Mouse (Mus musculus) kidney, adult 8-10 months (tissue): ENCODE data around the gene Mospd2.

ENCODE experiments used
- DNase-seq, 2 experiments: peaks; one replicate each; pipeline ENCODE4 v3.0.0; 2022

Mospd2 gene

DNA sequence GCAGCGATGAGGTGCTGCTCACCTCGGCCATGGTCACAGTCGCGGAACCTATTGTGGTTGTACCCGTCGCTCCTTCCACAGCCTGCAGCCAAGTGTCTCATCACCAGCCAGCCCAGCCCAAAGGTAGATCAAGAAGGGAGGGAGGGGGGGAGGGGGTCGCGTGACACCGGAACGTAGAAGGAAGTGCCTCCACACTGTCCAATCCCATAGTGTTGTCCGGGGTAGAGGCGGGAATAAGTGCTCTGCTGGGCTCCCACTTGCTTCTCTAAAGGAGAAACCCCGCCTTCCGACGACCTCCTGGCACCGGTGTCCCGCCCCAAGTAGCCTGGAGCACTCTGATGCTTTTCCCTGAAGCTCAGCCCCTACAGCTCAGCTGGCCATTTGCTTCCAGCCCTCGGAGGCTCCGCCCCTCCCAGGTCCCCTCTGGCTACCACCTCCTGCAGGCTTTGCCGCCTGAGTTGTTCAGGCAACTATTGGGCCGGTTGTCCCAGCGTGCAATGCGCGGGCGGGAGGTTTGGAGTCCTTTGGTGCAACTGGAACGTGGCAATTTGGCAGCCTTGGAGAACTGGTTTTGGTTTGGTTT is at the start of gene Mospd2, which contains the start of gene Fancb:
Gene Mospd2, minus strand, starts transcription at position 183 of the 583 bp plus-strand sequence.
Gene Fancb, plus strand, starts transcription at position 400 of the 583 bp plus-strand sequence.
- DNase-seq: peak; percentile 93 to 95

DNA sequence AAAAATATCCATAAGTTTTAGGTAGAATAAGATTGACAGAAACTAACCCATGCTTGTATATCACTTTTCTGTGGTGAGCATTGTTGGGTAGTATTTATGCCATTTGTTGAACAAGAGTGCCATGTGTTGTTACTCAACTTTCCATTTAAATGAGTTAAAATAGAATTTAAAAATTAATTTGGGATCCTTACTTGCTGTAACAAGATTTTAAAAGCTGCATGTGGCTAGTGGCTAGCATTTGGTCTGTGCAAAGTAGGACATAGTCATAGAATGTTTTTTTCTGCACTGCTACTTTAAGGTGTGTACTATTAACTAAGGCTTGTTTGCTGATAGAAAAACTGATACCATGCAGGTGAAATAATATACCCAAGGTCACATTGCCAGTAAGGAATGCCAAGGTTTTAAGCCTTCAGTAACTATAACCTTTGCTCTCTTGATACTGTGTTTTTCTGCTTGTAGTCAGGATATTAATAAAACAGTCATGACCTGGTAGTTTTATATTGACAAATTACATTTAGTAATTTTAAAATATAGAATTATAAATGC is 24.7 kb upstream of the Mospd2 start, which contains the start of gene Gm17604:
Gene Gm17604, minus strand, starts transcription at position 51 of the 546 bp plus-strand sequence.
- no peak for DNase-seq

DNA sequence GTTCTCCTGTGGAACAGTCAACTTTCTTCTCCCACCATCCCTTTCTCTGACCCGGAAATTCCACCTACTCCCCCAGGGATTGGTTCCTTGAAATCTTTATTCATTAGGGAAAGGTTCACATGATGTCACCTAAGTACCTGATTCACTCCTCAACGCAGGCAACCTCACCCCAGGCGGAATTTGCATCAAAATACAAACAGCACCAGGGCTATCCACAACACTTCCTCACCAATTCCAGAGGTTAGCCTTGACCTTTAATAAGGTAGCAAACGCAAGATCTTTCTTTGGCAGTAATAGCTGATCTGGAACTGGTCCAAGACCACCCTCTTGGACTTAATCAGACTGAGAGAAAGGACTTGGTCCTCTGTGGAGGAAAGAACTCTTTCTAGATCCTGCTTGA is 23.0 kb upstream of the Mospd2 start:
- DNase-seq: no peak

DNA sequence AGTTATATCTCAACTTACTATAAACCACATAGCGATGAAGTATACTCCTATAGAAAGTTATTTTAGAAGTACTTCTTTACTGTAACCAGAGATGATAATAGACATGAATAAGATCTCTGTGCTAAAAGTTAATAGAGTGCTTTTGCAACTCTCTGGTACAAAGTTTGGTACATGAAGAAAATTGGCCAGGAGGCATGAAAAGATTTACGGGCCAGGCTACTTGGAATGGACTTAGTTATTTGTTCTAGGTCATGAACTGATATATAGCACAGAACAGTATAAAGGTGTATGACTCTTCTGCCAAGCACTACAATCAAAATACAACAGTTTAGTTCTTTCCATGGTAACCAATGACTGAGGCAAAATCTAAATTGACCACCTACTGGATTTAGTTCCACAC is 1.3 kb downstream of the Mospd2 start:
- DNase-seq: no peak

DNA sequence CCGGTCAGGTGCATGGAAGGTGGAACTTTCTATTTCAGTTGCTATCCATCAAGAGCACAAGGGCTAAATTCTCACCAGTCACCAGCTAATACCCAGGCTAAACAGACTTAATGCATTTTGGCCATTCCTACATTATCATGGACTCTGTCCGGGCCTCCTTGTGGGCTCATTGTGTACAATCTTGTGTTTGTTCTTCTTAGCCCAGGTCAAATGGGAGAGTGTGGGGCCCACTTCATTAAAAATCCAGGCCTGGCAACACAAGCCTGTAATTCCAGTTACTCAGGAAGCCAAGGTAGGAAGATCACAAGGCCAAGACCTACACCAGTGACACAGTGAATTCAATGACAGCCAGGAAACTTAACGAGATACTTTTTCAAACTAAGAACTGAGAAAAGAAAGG is 9.0 kb downstream of the Mospd2 start:
- DNase-seq: no peak

DNA sequence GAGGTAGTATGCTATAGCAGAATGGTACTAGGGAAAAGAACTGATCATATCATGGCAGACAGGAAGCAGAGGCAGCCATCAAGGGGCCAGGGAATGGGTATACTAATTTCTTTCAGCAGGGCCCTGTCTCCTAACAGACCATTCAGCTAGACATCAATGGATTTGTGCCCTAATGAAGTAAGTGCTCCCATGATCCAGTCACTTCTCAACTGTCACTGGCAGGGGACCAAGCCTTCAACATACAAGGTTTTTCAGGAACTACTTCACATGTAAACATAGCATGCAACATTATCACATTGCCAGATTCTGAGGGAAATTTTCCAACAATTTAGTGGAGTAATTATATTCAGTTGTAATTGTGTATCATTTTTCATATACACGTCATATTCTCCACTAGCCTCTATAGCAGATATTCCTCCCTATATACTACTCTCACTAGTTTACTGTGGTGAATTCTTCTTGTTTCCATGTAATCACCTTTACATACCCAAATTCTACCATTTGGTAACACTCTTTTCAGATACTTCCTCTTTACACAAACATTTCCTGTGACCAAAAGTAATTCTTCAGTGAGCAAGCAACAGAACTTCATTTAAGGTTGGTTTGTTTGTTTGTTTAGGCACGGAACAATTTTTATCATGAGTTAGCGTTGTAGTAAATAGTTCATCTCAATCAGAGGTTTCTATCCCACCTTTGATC is 14.3 kb downstream of the Mospd2 start:
- DNase-seq: no peak

DNA sequence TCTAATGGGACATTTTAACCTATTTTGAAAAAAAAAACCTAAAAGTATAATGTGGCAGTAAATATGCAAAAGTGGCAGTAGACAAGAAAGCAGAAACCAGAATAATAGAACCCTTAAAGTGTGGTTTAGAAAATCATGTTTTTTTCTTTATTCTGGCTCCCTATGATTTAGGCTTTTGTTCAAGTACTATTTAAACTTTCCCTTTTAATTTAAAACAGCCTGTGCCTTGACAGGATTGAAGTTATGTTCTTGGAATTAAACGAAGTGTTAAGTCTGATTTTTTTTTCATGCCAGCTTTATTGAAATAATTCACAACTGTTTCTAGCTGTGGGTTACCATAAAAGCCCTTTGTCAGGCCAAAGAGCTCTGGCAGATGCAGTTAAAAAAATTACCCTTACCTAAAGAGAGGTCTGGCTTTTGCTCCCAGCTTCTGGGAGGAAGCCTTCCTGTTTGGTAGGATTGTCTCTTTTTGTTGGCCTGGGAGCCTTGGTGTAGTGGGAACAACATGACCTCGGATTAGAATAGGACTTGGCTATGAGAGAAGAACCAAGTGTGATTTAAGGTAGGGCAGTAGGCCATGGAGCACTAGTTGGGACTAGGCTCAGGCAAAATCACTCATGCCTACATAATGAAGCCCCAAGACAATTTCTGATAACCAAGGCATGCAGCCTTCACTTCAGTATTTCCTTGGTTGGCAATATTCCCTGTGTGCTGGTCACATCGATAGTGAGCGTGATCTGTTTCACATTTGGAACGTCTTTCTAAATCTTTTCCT is 27.4 kb downstream of the Mospd2 start:
- peak; percentile 2 to 24 for DNase-seq

DNA sequence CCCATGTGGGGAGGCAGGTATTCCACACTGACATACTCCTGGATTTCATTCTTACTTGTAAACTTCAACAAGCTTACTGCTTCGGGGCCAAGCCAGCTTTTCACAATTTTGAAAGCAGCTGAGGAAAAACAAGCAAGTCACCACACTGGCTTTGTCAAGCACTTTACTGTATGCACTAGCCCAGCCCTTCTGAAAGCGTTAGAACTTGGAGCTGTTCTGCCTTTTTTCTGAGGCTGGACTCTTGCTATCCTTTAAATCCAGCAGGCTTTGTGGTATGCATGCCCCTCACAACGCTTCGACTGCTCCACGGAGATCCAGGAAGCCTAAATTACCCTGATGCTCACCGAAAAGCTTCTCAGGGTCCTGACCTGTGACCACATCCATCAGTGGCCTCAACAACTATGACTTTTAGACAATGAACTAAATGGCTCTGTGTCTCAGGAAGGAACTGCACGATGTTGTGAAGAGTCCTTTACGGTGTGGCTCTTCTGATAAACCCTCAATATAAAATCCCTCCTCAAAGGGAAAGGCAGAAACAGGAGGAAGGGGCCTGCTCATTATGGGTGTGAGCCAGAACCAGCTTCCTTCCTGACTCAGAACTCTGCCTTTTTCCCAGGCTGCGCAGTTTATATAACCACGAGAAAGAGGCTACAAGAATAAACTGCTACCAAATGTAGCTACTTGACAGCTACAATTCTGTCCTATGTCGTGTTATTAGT is 28.2 kb downstream of the Mospd2 start:
- DNase-seq: peak; percentile 9 to 38

DNA sequence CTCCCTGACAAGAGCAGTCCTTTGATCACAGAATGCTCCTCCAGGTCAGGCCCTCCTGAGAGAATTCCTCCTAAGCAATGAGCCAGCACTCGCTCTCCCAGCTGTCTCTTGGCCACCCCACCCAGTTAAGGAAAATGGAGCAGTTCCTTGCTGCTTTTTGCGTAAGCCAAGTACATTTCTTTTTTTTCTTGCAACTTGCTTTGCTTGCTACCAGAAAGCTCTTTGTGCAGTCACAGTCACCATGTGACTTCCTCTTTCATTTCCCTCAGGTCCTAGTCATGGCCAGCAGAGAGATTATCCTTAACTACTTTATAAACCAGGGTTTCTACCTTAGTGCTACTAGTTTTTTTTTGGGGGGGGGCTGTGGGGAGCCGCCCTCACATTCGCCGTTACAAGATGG is 38.6 kb downstream of the Mospd2 start:
- no peak for DNase-seq

DNA sequence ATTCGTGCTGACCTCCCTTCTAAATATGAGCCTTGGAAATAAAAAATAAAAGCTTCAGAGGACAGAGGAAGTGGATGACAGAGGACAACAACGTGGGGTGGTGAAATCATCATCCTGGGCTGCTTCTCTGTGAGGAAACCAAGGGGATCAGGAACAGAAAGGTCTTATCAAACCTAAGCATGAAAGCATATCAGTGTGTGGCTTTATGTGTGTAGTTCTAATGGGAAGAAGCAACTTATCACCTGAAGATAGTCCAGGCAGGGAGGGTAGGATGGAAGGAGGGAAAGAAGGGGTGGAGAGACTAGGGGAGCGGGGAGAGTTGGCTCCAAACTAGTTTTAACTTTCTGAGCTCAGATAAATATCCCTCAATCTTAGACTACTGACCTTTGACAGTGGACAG is 67.2 kb downstream of the Mospd2 start:
- no peak for DNase-seq

DNA sequence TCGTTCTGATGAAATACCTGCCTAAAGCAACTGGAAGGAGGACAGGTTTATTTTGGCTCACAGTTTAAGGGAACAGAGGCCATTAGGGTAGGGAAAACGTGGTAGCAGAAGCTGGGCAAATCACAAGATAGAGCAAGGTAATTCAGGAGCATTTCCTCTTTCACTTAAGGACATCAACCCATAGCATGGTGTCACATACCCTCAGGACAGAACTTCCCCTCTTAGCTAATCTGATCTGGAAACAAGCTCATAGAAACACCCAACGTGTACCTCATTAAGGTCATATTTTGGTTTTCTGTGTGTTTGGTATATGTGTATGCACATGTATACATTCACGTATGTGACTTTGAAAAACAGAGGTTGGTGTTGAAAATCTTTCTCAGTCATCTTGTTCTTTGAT is 68.0 kb downstream of the Mospd2 start:
- DNase-seq: no peak

DNA sequence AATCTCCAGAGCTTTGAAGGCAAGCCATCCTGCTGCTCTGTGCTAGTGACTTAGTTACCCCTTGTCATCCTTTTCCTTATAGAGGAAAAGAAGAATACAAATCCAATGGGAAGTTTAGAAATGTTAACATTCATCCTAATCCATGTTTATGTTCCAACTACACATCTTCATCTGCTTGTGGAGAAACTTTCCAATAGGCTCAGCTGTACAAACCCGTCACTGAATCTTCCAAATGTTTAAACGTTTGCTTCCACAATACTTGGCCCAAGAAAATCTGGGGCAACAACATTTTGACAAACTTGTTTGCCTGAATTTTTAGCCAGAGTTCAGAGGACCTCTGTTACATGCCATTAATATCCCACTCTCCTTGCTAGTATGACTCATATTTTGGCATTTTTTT is 78.3 kb downstream of the Mospd2 start:
- DNase-seq: no peak

DNA sequence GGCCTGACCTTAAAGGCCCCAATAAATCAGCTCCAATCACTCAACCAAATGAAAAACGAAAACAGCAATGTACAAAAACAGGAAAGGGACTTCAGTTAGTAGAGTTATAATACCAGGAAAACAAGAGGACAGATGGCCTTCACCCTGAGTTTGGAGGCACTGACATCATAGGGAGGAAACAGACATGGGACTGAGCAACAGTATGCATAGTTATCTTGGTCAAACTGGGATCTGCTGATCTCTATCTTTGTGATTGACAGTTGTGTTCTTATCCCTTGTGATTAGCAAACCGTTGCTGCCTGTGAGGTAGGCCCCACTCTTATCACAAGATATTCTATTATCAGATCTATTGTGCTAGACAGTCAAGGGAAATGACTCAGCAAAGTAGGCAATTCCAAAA is 80.4 kb downstream of the Mospd2 start:
- peak; percentile 6 to 28 for DNase-seq

DNA sequence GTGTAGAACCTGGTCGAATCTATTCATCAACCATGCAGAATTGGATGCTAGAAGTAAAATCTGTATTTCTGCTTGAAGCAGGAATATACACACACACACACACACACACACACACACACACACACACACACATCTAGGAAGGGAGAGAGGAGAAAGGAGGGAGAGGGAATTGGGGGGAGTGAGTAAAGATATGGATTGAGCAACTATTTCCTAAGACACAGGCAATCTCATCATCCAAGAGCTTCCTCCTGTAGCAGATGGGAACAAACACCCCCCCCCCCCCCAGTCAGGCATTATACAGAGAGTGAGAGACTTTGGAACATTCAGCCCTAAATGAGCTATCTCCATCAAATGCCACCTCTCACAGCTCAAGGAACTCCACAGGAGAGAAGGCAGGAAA is 93.9 kb downstream of the Mospd2 start:
- DNase-seq: no peak
